Mouse (Mus musculus): Measurements from ENCODE around the gene Cyp4f16.
"Not testable (repeated sequence)": the region's sequence is repeated elsewhere in the genome, so short reads cannot be mapped to it uniquely, and the experiment has no call there.

- TF ChIP-seq CTCF (IDR thresholded peaks at IDR 0.05; ENCODE audit: control insufficient read depth, insufficient read depth, low read length); POLR2A (IDR thresholded peaks at IDR 0.05; ENCODE audit: borderline replicate concordance, control insufficient read depth, low read depth, low read length): not testable (repeated sequence)
Observed at GRCm38 (mm10) chr17:32550377-32550776, 14.0 kb downstream of the Cyp4f16 start.
